Mouse (Mus musculus) left cerebral cortex, adult 8-10 months (tissue): ENCODE data around the gene Tacc3. TPM values are rescaled to one million over a fixed set of nuclear protein-coding genes. Genes with fewer than 3 reads are reported as not detected.

ENCODE experiments used
- DNase-seq, 2 experiments: peaks; one replicate each; pipeline ENCODE4 v3.0.0; 2022; ENCODE audit warnings: low spot score in 2 of 2
- total RNA-seq, 4 experiments: library from RNA; stranded (reverse); gene quantifications; 2 replicates each; pipeline ENCODE4 v1.2.4; 2022

Tacc3 gene
- total RNA-seq, 4 experiments from 2014 or later: 5.3 to 7.5 (median 6.9) TPM

DNA sequence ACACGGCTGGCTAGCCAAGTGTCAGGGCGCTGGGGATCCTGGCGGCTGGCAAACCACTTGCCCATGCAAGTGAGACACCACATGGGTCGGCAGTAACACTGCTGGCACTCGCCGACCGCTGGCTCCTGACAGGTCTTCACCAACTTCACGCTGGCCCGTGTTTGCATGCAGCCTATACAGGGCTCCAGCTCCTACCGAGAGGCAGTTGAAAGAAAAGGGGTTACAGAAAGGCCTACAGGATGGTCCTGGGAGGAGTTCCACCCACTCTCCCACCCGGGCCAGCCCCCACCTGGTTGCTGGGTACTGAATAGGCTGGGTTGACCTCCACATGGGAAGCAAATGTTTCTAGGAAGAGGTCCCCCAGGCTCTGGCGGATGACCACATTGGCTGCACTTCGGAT, 3.5 kb upstream of the Tacc3 start:
- no peak for DNase-seq

DNA sequence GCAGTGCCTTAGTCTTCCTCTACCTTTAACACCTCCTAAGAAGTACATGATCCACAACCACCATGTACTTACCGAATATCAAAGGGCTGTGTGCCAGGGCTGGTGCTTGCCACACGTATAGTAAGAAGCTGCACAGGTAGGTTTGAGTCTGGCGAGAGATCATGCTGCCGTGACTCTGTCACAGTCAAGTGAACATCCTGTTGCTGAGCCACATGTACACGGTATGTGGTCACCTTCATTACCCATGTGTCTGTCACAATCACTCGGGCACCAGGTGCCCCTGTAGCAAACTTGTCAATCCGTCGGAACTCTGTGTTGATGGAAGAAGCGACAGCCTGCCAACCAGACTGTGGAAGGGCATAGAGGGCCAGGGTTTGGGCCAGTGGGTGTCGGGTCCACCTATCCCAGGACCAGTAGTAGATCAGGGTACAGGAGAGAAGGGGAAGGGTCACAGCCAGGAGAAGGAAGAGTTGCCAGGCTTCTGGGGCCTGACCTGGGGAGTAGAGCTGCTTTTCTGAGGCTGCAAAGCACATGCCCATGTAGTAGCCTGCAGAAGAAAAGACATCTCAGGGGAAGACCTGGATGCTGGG, 2.6 kb upstream of the Tacc3 start:
- DNase-seq: no peak

GRCm38 (mm10) chr5:33656739-33657138, 1.2 kb upstream of the Tacc3 start:
- no peak for DNase-seq

- DNase-seq: no peak
Measured at GRCm38 (mm10) chr5:33657251-33657786, 609 bp upstream of the Tacc3 start.

GRCm38 (mm10) chr5:33658664-33659050, 729 bp downstream of the Tacc3 start:
- no peak for DNase-seq

DNA sequence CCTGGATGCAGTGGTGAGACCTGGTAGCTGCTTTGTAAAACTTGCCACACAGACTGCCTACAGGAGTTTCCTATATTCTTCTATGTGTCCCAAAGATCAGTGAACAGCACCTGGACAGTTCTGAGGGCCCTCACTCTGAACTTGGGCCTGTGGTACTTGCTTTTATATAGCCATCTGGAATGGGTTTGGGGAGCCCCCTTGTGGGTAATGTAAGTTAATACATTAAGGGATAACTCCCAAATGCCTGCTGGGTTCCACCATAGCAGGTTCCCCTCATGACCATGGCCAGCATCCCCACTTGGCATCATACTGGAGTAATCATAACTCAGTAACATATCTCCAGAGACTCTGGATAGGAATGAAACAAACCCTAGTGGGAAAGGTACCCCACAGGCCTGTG, 10.3 kb downstream of the Tacc3 start:
- no peak for DNase-seq

GRCm38 (mm10) chr5:33671659-33672058, 13.7 kb downstream of the Tacc3 start:
- no peak for DNase-seq

- DNase-seq: peak; percentile 31 to 73
Measured at GRCm38 (mm10) chr5:33674439-33674838, 16.5 kb downstream of the Tacc3 start.

DNA sequence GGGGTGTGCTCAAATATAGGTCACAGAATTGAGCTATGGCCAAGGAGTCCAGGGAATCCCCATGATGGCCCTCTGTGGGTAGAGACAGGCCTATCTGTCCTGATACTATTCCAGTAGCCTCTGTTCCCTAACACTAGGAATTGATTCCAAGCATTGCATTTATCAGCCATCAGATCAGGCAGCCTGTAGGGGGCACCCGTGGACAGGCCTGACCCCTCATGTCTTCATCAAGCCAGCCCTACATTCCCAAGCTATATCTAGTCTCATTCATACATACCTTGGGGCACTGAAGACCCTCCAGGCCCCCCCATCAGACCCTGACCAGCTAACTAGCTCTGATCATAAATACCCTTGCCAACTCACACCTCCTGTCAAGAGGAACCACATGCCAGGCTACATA, 18.0 kb downstream of the Tacc3 start:
- peak in 1 of 2 experiments; percentile 38 for DNase-seq

- DNase-seq: no peak
Measured at GRCm38 (mm10) chr5:33678244-33678643, 20.3 kb downstream of the Tacc3 start.

- no peak for DNase-seq
Measured at GRCm38 (mm10) chr5:33681044-33681443, 23.1 kb downstream of the Tacc3 start.

- DNase-seq: no peak
Measured at GRCm38 (mm10) chr5:33681611-33682388, 23.9 kb downstream of the Tacc3 start.

DNA sequence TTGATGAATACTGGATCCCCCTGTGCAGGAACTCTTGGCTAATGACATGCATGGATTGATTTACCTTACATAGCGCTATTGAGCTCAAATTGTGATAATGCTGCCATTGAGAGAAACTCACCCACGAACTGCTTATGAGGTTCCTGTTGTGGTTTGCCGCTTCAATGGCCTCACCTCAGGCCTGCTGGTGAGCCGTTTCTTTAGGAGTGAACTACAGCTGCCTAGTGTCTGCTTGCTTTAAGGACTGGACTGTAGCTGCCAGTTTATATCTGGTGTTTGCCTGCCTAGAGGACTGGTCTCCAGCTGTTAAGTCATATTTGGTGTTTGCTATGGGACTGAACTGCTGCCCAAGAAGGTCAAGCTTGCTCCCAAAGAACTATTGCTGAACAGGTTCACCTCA, 25.0 kb downstream of the Tacc3 start:
- no peak for DNase-seq

GRCm38 (mm10) chr5:33683897-33684652, 26.1 kb downstream of the Tacc3 start:
- DNase-seq: no peak

DNA sequence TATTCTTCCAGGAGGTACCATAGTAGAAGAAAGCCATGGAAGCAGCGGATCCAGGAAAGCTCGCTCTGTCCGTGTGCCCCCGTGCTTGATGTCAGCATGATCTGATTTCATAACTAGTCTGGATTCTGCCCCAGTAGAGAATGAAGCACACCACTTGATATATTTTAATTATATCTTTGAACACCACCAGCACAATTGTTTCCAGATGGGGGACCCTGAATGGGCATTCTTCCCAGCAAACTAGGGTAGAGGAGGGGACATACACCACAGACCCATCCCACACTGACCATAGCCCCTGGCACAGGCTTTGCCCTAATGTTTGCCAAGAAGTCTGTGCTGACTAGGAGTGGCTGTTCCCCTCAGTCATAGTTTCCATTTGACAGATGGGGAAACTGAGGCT, 27.0 kb downstream of the Tacc3 start:
- no peak for DNase-seq

- no peak for DNase-seq
Measured at GRCm38 (mm10) chr5:33687142-33687541, 29.2 kb downstream of the Tacc3 start.

GRCm38 (mm10) chr5:33688278-33689220, 30.6 kb downstream of the Tacc3 start:
- no peak for DNase-seq

DNA sequence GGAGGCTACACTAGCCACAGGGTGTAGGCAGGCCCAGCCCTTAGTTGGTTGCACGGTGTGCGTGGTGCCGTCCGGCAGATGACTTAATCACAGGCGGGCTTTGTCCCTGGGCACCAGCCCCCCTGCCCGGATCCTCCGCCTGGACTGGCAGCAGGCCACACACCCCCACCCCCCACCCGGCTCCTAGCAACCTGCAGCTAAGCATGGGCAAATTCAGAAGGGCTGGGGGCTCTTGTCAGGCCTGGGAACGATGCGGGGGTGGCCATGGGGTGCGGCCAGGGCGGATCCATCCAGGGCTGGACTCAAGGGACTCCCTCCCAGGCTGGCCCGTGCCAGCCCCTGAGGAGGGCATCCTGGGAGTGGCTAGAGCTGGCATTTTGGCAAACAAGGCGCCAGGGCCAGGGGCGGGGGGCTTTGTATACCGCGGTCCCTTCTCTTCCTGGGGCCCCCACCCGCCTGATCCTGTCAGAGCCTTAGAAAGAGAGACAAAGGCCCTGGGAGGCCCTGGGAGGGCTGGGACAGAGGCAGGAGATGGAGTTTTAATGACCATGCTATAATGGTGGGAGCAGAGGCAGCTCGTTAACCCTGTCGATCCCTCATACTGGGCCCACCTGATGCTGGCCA, 31.4 kb downstream of the Tacc3 start:
- peak in 1 of 2 experiments; percentile 50 for DNase-seq

- DNase-seq: no peak
Measured at GRCm38 (mm10) chr5:33689852-33690645, 32.1 kb downstream of the Tacc3 start.

DNA sequence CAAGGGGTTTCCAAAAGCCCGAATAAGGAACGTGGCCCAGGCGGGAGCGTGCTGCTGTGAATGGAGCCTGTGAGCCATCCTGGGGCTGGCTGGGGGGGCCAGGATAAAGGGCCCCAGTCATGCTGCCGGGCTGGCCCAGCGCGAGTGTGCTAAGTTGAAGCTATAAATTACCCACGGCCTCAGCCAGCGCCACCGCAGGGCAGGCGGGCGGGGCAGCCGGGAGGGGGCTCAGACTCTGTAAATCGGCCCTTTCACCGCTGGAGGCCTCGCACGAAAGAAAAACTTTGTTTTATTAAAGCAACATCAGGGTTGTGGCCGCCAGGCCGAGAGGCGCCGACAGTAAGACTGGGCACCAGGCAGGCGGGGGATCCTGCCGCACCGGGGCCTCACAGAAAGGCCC, 34.5 kb downstream of the Tacc3 start:
- DNase-seq: no peak
